Mouse (Mus musculus) limb, embryonic 13.5 days (tissue): Measurements from ENCODE around the gene Rhoj. TPM values are rescaled to one million over a fixed set of nuclear protein-coding genes. Genes with fewer than 3 reads are reported as not detected.

ENCODE experiments used
- ATAC-seq: fragments of 200-750 bp; cut with Nextera tagmentation; 2 replicates; pipeline ENCODE4 v1.8.0; 2017; ENCODE audit warnings: low read depth, moderate number of reproducible peaks, moderate TSS enrichment; ENCODE audit not compliant: low FRiP score
- H3K27ac ChIP-seq: fragments of 300-500 bp; sonication (generic); 2 replicates; pipeline ENCODE4 v1.5.1; 2015; ENCODE audit warnings: inconsistent platforms, mild to moderate bottlenecking, moderate library complexity
- H3K27me3 ChIP-seq: fragments of 300-500 bp; sonication (generic); 2 replicates; pipeline ENCODE4 v1.6.1; 2015; ENCODE audit warnings: mild to moderate bottlenecking, inconsistent platforms
- H3K36me3 ChIP-seq: fragments of 300-500 bp; sonication (generic); 2 replicates; pipeline ENCODE4 v1.6.1; 2015; ENCODE audit warnings: inconsistent platforms, mild to moderate bottlenecking, moderate library complexity
- H3K4me1 ChIP-seq: fragments of 300-500 bp; sonication (generic); 2 replicates; pipeline ENCODE4 v1.6.1; 2015; ENCODE audit warnings: inconsistent platforms
- H3K4me2 ChIP-seq: fragments of 300-500 bp; sonication (generic); replicated peaks from 2 replicates; pipeline ENCODE4 v1.6.1; 2015; ENCODE audit warnings: inconsistent platforms, mild to moderate bottlenecking, moderate library complexity
- H3K4me3 ChIP-seq: fragments of 300-500 bp; sonication (generic); 2 replicates; pipeline ENCODE4 v1.5.1; 2015; ENCODE audit warnings: moderate library complexity, mild to moderate bottlenecking, inconsistent platforms
- H3K9ac ChIP-seq: fragments of 300-500 bp; sonication (generic); 2 replicates; pipeline ENCODE4 v1.6.1; 2015; ENCODE audit warnings: mild to moderate bottlenecking, inconsistent platforms
- H3K9me3 ChIP-seq: fragments of 300-500 bp; sonication (generic); 2 replicates; pipeline ENCODE4 v1.6.1; 2016; ENCODE audit warnings: inconsistent platforms
- WGBS: fragments of 180-500 bp; shearing (Covaris S2); methylation state at CpG from one replicate; pipeline ENCODE4 v1.1.7; 2015; 5-methylcytosine and 5-hydroxymethylcytosine counted together
- polyA plus RNA-seq: library from polyadenylated mRNA; unstranded; fragments of >200 nt; fragmentation: Nextera tagmentation; extraction: Ambion mirVana; gene quantifications from 2 replicates; pipeline ENCODE4 v1.2.1, GENCODE M21; 2015

The Rhoj gene
- polyA plus RNA-seq, 1 experiment from 2014 or later: 69.0 TPM

GRCm38 (mm10) chr12:75351846-75352245 lies 43.7 kb downstream of the Rhoj start:
- Histone ChIP-seq H3K27ac (no peak overlapping the region), H3K9me3 (no peaks in the 10 kb centered on the region), H3K36me3 (no peaks in the 10 kb centered on the region), H3K4me3 (no peak overlapping the region), H3K4me2 (no peak overlapping the region), H3K27me3 (no peaks in the 10 kb centered on the region), H3K9ac (no peak overlapping the region), H3K4me1 (peaks cover 14% of the 10 kb centered on the region)
- ATAC-seq: no peak
- 61% methylated on average over 7 of the region's 7 CpGs for WGBS

GRCm38 (mm10) chr12:75352410-75352809 lies 44.3 kb downstream of the Rhoj start:
- 20% methylated on average over 6 of the region's 6 CpGs for WGBS
- peaks cover 14% of the 10 kb centered on the region for H3K4me1 ChIP-seq
- no peaks in the 10 kb centered on the region for H3K27me3 ChIP-seq
- H3K36me3 ChIP-seq: no peaks in the 10 kb centered on the region
- peak; percentile 91 for ATAC-seq
- H3K9me3 ChIP-seq: no peaks in the 10 kb centered on the region
- no peak overlapping the region for H3K4me3 ChIP-seq
- peak overlapping the region; percentile 12 for H3K4me2 ChIP-seq
- no peak overlapping the region for H3K9ac ChIP-seq
- H3K27ac ChIP-seq: peak overlapping the region; percentile 6; the same call in 1 of the 2 replicates

GRCm38 (mm10) chr12:75354354-75354753 lies 46.2 kb downstream of the Rhoj start:
- 81% methylated on average over 7 of the region's 7 CpGs for WGBS
- Histone ChIP-seq H3K4me3 (no peak overlapping the region), H3K9ac (no peak overlapping the region), H3K4me2 (no peak overlapping the region), H3K9me3 (no peaks in the 10 kb centered on the region), H3K27ac (no peak overlapping the region), H3K4me1 (peaks cover 14% of the 10 kb centered on the region), H3K36me3 (no peaks in the 10 kb centered on the region), H3K27me3 (no peaks in the 10 kb centered on the region)
- ATAC-seq: no peak

DNA sequence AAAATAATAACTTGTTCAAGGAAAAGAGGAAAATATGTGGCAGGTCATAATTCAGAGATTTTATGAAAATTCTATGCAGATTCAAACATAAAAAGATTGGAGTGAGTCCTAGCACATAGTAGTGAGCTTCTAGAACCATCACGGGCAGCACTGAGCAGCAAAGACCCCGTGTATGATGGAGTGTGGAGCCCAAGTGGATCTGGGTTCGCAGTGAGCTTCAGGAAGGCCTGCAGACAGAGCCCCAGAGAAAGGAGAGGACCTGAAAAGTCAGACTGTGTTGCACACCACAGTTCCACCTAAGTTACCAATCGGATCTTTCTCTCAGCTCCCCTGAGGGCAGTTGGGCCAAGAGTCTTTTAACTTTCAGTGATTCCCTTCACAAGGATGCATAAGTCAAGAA lies 49.7 kb downstream of the Rhoj start:
- Histone ChIP-seq H3K27ac (no peak overlapping the region), H3K4me2 (no peak overlapping the region), H3K4me3 (no peak overlapping the region), H3K27me3 (no peaks in the 10 kb centered on the region), H3K9me3 (no peaks in the 10 kb centered on the region), H3K36me3 (no peaks in the 10 kb centered on the region), H3K9ac (no peak overlapping the region), H3K4me1 (peaks cover 9% of the 10 kb centered on the region)
- 81% methylated on average over 4 of the region's 4 CpGs for WGBS
- ATAC-seq: no peak

GRCm38 (mm10) chr12:75358714-75359113 lies 50.6 kb downstream of the Rhoj start:
- no peaks in the 10 kb centered on the region for H3K4me1 ChIP-seq
- no peak for ATAC-seq

DNA sequence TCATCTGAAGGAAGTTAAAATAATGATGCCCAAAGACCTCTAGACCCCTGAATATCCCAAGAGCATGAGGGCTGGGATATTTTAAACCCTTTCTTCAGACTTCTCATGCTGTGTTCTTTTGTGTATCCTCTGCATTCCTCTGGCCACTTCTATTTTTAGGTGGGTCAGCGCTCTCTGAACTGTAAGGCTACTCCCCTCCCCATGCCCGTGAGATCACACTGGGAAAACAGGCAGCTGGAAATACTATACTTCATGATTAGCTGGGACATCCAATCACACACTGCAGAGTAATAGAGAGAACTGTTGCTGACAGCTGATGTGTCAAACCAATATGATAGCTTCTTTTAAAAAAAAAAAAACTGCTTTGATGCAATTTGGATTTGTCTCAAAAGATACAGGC lies 51.4 kb downstream of the Rhoj start:
- no peak for ATAC-seq
- Histone ChIP-seq H3K36me3 (0 out of 2 replicates have a peak, but pooled peaks cover 3% of the 10 kb centered on the region), H3K9ac (no peak overlapping the region), H3K27ac (no peak overlapping the region), H3K4me2 (no peak overlapping the region), H3K4me3 (no peak overlapping the region), H3K9me3 (no peaks in the 10 kb centered on the region; the same call in 1 of the 2 replicates), H3K27me3 (no peaks in the 10 kb centered on the region), H3K4me1 (no peaks in the 10 kb centered on the region)
- WGBS: 59% methylated on average over 2 of the region's 2 CpGs

More at GRCm38 (mm10) chr12:75358714-75359113, 50.6 kb downstream of the Rhoj start:
- 73% methylated on average over 4 of the region's 4 CpGs for WGBS
- H3K27me3 ChIP-seq: no peaks in the 10 kb centered on the region
- H3K9ac ChIP-seq: no peak overlapping the region
- H3K4me3 ChIP-seq: no peak overlapping the region
- H3K4me2 ChIP-seq: no peak overlapping the region
- H3K27ac ChIP-seq: no peak overlapping the region
- H3K9me3 ChIP-seq: no peaks in the 10 kb centered on the region; the same call in 1 of the 2 replicates
- H3K36me3 ChIP-seq: 0 out of 2 replicates have a peak, but pooled peaks cover 2% of the 10 kb centered on the region

DNA sequence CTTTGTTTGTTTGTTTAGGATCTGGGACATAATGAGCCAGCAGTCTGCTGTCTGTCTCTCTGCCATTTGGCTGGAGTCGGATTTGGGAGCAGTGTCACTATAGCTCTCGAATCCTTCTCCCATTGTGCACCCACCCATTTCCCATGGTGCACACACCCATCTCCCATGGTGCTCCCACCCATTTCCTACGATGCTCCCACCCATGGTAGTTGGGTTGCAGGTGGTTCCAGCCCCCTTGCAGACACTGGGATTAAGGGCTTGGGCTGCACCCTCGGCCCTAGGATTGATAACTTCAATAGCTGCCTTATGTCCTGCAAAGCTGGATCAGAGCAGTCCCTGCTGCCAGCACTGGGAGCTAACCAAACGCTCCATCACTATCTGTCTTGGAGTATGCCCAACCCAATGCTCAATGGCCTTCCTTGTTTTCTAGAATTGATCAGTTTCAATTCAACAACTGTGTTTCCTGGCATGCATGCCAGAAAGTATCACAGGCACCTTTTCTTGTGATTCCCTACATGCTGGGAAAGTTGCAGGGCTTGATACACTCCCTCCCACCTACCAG lies 51.9 kb downstream of the Rhoj start:
- Histone ChIP-seq H3K27me3 (no peaks in the 10 kb centered on the region), H3K27ac (no peak overlapping the region), H3K4me2 (no peak overlapping the region), H3K4me3 (no peak overlapping the region), H3K9me3 (no peaks in the 10 kb centered on the region; the same call in 1 of the 2 replicates), H3K9ac (no peak overlapping the region), H3K4me1 (no peaks in the 10 kb centered on the region), H3K36me3 (0 out of 2 replicates have a peak, but pooled peaks cover 3% of the 10 kb centered on the region)
- WGBS: 69% methylated on average over 5 of the region's 5 CpGs
- ATAC-seq: no peak

- H3K36me3 ChIP-seq: 0 out of 2 replicates have a peak, but pooled peaks cover 3% of the 10 kb centered on the region
- no peak for ATAC-seq
- no peak overlapping the region for H3K4me2 ChIP-seq
- H3K4me1 ChIP-seq: no peaks in the 10 kb centered on the region
- H3K4me3 ChIP-seq: no peak overlapping the region
- no peaks in the 10 kb centered on the region; the same call in 1 of the 2 replicates for H3K9me3 ChIP-seq
- 87% methylated on average over 16 of the region's 16 CpGs for WGBS
- no peak overlapping the region for H3K9ac ChIP-seq
- H3K27me3 ChIP-seq: no peaks in the 10 kb centered on the region
- no peak overlapping the region for H3K27ac ChIP-seq
Observed at GRCm38 (mm10) chr12:75362456-75362855, 54.3 kb downstream of the Rhoj start.

GRCm38 (mm10) chr12:75364416-75364815 lies 56.3 kb downstream of the Rhoj start:
- Histone ChIP-seq H3K27me3 (no peaks in the 10 kb centered on the region), H3K36me3 (0 out of 2 replicates have a peak, but pooled peaks cover 3% of the 10 kb centered on the region), H3K27ac (no peak overlapping the region), H3K4me3 (no peak overlapping the region), H3K4me1 (0 out of 2 replicates have a peak, but pooled peaks cover 3% of the 10 kb centered on the region), H3K4me2 (no peak overlapping the region), H3K9ac (no peak overlapping the region), H3K9me3 (no peaks in the 10 kb centered on the region; the same call in 1 of the 2 replicates)
- ATAC-seq: no peak
- 94% methylated on average over 4 of the region's 4 CpGs for WGBS

DNA sequence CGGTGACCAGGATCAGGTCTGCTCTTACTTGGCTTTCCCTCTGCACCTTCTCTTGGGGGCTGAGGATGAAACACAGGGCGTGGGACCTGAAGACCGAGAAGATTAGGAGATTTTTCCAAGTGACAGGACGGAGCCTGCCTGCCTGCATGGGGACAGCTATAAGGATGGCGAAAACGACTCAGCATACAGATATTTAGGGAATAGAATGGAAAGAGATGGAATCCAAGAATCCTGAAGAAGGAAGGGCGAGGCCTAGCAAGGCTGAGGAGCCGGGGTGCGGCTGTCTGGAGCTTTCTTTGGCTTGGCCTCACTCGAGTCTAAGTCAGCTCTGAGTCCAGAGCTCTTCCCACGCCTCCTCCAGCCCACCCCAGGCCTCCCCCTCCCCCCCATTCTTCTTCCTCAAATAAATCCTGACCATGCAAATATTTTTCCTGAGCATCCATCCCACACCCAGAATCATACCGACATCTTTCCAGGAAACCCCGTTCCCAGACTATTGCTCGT lies 57.6 kb downstream of the Rhoj start:
- 0 out of 2 replicates have a peak, but pooled peaks cover 3% of the 10 kb centered on the region for H3K36me3 ChIP-seq
- 0 out of 2 replicates have a peak, but pooled peaks cover 5% of the 10 kb centered on the region for H3K4me1 ChIP-seq
- H3K9me3 ChIP-seq: no peaks in the 10 kb centered on the region; the same call in 1 of the 2 replicates
- ATAC-seq: no peak
- no peak overlapping the region for H3K4me2 ChIP-seq
- H3K9ac ChIP-seq: no peak overlapping the region
- WGBS: 88% methylated on average over 14 of the region's 14 CpGs
- no peak overlapping the region for H3K4me3 ChIP-seq
- no peaks in the 10 kb centered on the region for H3K27me3 ChIP-seq
- H3K27ac ChIP-seq: no peak overlapping the region

DNA sequence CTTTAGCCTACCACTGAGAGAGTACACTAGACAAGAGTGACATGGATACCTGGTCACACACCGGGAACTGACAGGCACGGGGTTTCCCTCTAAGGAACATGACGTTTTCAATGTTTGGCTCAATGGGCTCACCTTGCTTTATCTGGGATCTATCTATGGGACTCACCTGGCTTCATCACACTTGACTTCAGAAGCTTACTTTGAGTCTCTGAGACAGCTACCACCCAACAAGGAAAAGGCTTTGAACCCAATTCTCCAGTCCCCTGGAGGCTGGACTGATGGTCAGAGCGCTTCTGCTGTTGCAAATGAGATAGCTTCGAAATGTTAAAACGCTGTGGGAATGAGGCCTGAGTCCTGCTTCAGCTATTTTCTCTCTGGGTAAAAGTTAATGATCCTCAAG lies 59.2 kb downstream of the Rhoj start:
- no peak for ATAC-seq
- Histone ChIP-seq H3K36me3 (0 out of 2 replicates have a peak, but pooled peaks cover 3% of the 10 kb centered on the region), H3K27me3 (no peaks in the 10 kb centered on the region), H3K4me3 (no peak overlapping the region), H3K4me1 (0 out of 2 replicates have a peak, but pooled peaks cover 5% of the 10 kb centered on the region), H3K27ac (no peak overlapping the region), H3K9me3 (no peaks in the 10 kb centered on the region; the same call in 1 of the 2 replicates), H3K9ac (no peak overlapping the region), H3K4me2 (no peak overlapping the region)
- WGBS: 92% methylated on average over 6 of the region's 6 CpGs

GRCm38 (mm10) chr12:75368527-75368926 lies 60.4 kb downstream of the Rhoj start:
- 0 out of 2 replicates have a peak, but pooled peaks cover 5% of the 10 kb centered on the region for H3K4me1 ChIP-seq
- no peak overlapping the region for H3K4me3 ChIP-seq
- no peaks in the 10 kb centered on the region for H3K27me3 ChIP-seq
- 0 out of 2 replicates have a peak, but pooled peaks cover 3% of the 10 kb centered on the region for H3K36me3 ChIP-seq
- no peak overlapping the region for H3K27ac ChIP-seq
- H3K9ac ChIP-seq: no peak overlapping the region
- no peak overlapping the region for H3K4me2 ChIP-seq
- WGBS: 91% methylated on average over 5 of the region's 5 CpGs
- no peaks in the 10 kb centered on the region for H3K9me3 ChIP-seq
- ATAC-seq: no peak
